Mouse (Mus musculus): Measurements from ENCODE around the gene Scarb2. TPM values are rescaled to one million over a fixed set of nuclear protein-coding genes. Genes with fewer than 3 reads are reported as not detected.

Gene Scarb2
- polyA plus RNA-seq, 1 experiment from 2014 or later, result 8.2 TPM

- 89% methylated on average over 5 of the region's 5 CpGs for WGBS
- no peaks in the 10 kb centered on the region for H3K4me1 ChIP-seq
These were observed 41.1 kb downstream of the Scarb2 start for GRCm38 (mm10) chr5:92465511-92465910.

GRCm38 (mm10) chr5:92461321-92461720 is 45.3 kb downstream of the Scarb2 start:
- H3K27ac ChIP-seq, result no peak overlapping the region
- H3K4me1 ChIP-seq, result no peaks in the 10 kb centered on the region
- no peak overlapping the region for H3K4me3 ChIP-seq
- no peaks in the 10 kb centered on the region for H3K27me3 ChIP-seq
- ATAC-seq (ENCODE audit: insufficient number of reproducible peaks, insufficient read depth, low FRiP score, low TSS enrichment), result no peak
- no peak overlapping the region for H3K9ac ChIP-seq
- H3K9me3 ChIP-seq, result no peaks in the 10 kb centered on the region
- H3K36me3 ChIP-seq, result no peaks in the 10 kb centered on the region
- WGBS, result 13% methylated on average over 5 of the region's 5 CpGs
- no peak overlapping the region for H3K4me2 ChIP-seq (replicated peaks)

More at GRCm38 (mm10) chr5:92465511-92465910, 41.1 kb downstream of the Scarb2 start:
- no peak for ATAC-seq (ENCODE audit: insufficient number of reproducible peaks, insufficient read depth, low FRiP score, low TSS enrichment)
- H3K9me3 ChIP-seq, result no peaks in the 10 kb centered on the region
- H3K27me3 ChIP-seq, result no peaks in the 10 kb centered on the region
- no peak overlapping the region for H3K9ac ChIP-seq
- no peak overlapping the region for H3K4me2 ChIP-seq (replicated peaks)
- no peaks in the 10 kb centered on the region for H3K36me3 ChIP-seq
- H3K4me3 ChIP-seq, result no peak overlapping the region
- H3K27ac ChIP-seq, result no peak overlapping the region

GRCm38 (mm10) chr5:92458726-92459125 is 47.9 kb downstream of the Scarb2 start:
- Histone ChIP-seq H3K4me2 (replicated peaks) (no peak overlapping the region), H3K27me3 (no peaks in the 10 kb centered on the region), H3K9ac (no peak overlapping the region), H3K36me3 (peaks cover 5% of the 10 kb centered on the region; the same call in 1 of the 2 replicates), H3K9me3 (no peaks in the 10 kb centered on the region), H3K4me3 (no peak overlapping the region), H3K27ac (no peak overlapping the region), H3K4me1 (no peaks in the 10 kb centered on the region)
- no peak for ATAC-seq (ENCODE audit: insufficient number of reproducible peaks, insufficient read depth, low FRiP score, low TSS enrichment)
- WGBS, result 36% methylated on average over 5 of the region's 5 CpGs

- Histone ChIP-seq H3K36me3 (peaks cover 11% of the 10 kb centered on the region; the same call in 1 of the 2 replicates), H3K4me3 (no peak overlapping the region), H3K4me1 (no peaks in the 10 kb centered on the region), H3K9me3 (no peaks in the 10 kb centered on the region), H3K9ac (no peak overlapping the region), H3K4me2 (replicated peaks) (no peak overlapping the region), H3K27me3 (no peaks in the 10 kb centered on the region), H3K27ac (no peak overlapping the region)
- 82% methylated on average over 2 of the region's 2 CpGs for WGBS
- ATAC-seq (ENCODE audit: insufficient number of reproducible peaks, insufficient read depth, low FRiP score, low TSS enrichment), result no peak
These were observed 49.2 kb downstream of the Scarb2 start for GRCm38 (mm10) chr5:92457410-92457809.

GRCm38 (mm10) chr5:92452876-92453275 is 53.8 kb downstream of the Scarb2 start:
- Histone ChIP-seq H3K9me3 (no peaks in the 10 kb centered on the region), H3K36me3 (peaks cover 39% of the 10 kb centered on the region), H3K27ac (no peak overlapping the region), H3K4me2 (replicated peaks) (no peak overlapping the region), H3K4me1 (no peaks in the 10 kb centered on the region), H3K4me3 (no peak overlapping the region), H3K27me3 (no peaks in the 10 kb centered on the region), H3K9ac (no peak overlapping the region)
- 96% methylated on average over 5 of the region's 5 CpGs for WGBS
- no peak for ATAC-seq (ENCODE audit: insufficient number of reproducible peaks, insufficient read depth, low FRiP score, low TSS enrichment)

GRCm38 (mm10) chr5:92446736-92447135 is 59.9 kb downstream of the Scarb2 start:
- no peak overlapping the region for H3K4me2 ChIP-seq (replicated peaks)
- no peak for ATAC-seq (ENCODE audit: insufficient number of reproducible peaks, insufficient read depth, low FRiP score, low TSS enrichment)
- H3K4me1 ChIP-seq, result no peaks in the 10 kb centered on the region
- H3K36me3 ChIP-seq, result peaks cover 47% of the 10 kb centered on the region
- H3K27me3 ChIP-seq, result no peaks in the 10 kb centered on the region
- H3K9ac ChIP-seq, result no peak overlapping the region
- no peak overlapping the region for H3K27ac ChIP-seq
- 90% methylated on average over 5 of the region's 5 CpGs for WGBS
- H3K9me3 ChIP-seq, result no peaks in the 10 kb centered on the region
- H3K4me3 ChIP-seq, result no peak overlapping the region

- Histone ChIP-seq H3K4me1 (no peaks in the 10 kb centered on the region), H3K4me3 (no peak overlapping the region), H3K27me3 (no peaks in the 10 kb centered on the region), H3K9me3 (no peaks in the 10 kb centered on the region), H3K27ac (no peak overlapping the region), H3K9ac (no peak overlapping the region), H3K4me2 (replicated peaks) (no peak overlapping the region), H3K36me3 (peaks cover 37% of the 10 kb centered on the region)
- 84% methylated on average over 2 of the region's 2 CpGs for WGBS
- ATAC-seq (ENCODE audit: insufficient number of reproducible peaks, insufficient read depth, low FRiP score, low TSS enrichment), result no peak
These were observed 61.6 kb downstream of the Scarb2 start for GRCm38 (mm10) chr5:92445016-92445415.

GRCm38 (mm10) chr5:92442914-92443313 is 63.7 kb downstream of the Scarb2 start:
- Histone ChIP-seq H3K27me3 (no peaks in the 10 kb centered on the region), H3K9me3 (no peaks in the 10 kb centered on the region), H3K36me3 (peaks cover 25% of the 10 kb centered on the region), H3K4me3 (no peak overlapping the region), H3K4me1 (no peaks in the 10 kb centered on the region), H3K9ac (no peak overlapping the region), H3K4me2 (replicated peaks) (no peak overlapping the region), H3K27ac (no peak overlapping the region)
- ATAC-seq (ENCODE audit: insufficient number of reproducible peaks, insufficient read depth, low FRiP score, low TSS enrichment), result no peak
- 85% methylated on average over 7 of the region's 7 CpGs for WGBS

GRCm38 (mm10) chr5:92441494-92441893 is 65.1 kb downstream of the Scarb2 start:
- ATAC-seq (ENCODE audit: insufficient number of reproducible peaks, insufficient read depth, low FRiP score, low TSS enrichment), result no peak
- Histone ChIP-seq H3K4me1 (no peaks in the 10 kb centered on the region), H3K4me2 (replicated peaks) (no peak overlapping the region), H3K4me3 (no peak overlapping the region), H3K27ac (no peak overlapping the region), H3K9me3 (no peaks in the 10 kb centered on the region), H3K27me3 (no peaks in the 10 kb centered on the region), H3K36me3 (peaks cover 18% of the 10 kb centered on the region), H3K9ac (no peak overlapping the region)
- 72% methylated on average over 5 of the region's 5 CpGs for WGBS

GRCm38 (mm10) chr5:92438540-92438939 is 68.1 kb downstream of the Scarb2 start:
- Histone ChIP-seq H3K27ac (no peak overlapping the region), H3K36me3 (no peaks in the 10 kb centered on the region), H3K4me1 (no peaks in the 10 kb centered on the region), H3K9me3 (no peaks in the 10 kb centered on the region), H3K4me3 (no peak overlapping the region), H3K4me2 (replicated peaks) (no peak overlapping the region), H3K27me3 (no peaks in the 10 kb centered on the region), H3K9ac (no peak overlapping the region)
- ATAC-seq (ENCODE audit: insufficient number of reproducible peaks, insufficient read depth, low FRiP score, low TSS enrichment), result no peak
- 88% methylated on average over 8 of the region's 8 CpGs for WGBS

- Histone ChIP-seq H3K9me3 (no peaks in the 10 kb centered on the region), H3K4me3 (peak within 1 kb of the TSS; percentile 78), H3K9ac (peak within 1 kb of the TSS; percentile 96), H3K4me2 (replicated peaks) (peak within 1 kb of the TSS; percentile 79), H3K36me3 (peaks cover 5% of the 10 kb centered on the region; the same call in 1 of the 2 replicates), H3K4me1 (peaks cover 2% of the 10 kb centered on the region; the same call in 1 of the 2 replicates), H3K27ac (peak within 1 kb of the TSS; percentile 74), H3K27me3 (no peaks in the 10 kb centered on the region)
- ATAC-seq (ENCODE audit: insufficient number of reproducible peaks, insufficient read depth, low FRiP score, low TSS enrichment), result peak; percentile 99
- WGBS, result under 1% methylated on average over 34 of the region's 34 CpGs
These were observed 71.5 kb downstream of the Scarb2 start, which contains the start of gene Nup54 for GRCm38 (mm10) chr5:92435025-92435584. Nup54 (minus strand) TSS chr5:92435219.

- H3K4me3 ChIP-seq, result peak overlapping the region; percentile 78
- under 1% methylated on average over 35 of the region's 39 CpGs for WGBS
- H3K27me3 ChIP-seq, result no peaks in the 10 kb centered on the region
- H3K27ac ChIP-seq, result peak overlapping the region; percentile 74
- no peaks in the 10 kb centered on the region for H3K9me3 ChIP-seq
- H3K9ac ChIP-seq, result peak overlapping the region; percentile 96
- H3K4me2 ChIP-seq (replicated peaks), result peak overlapping the region; percentile 79
- H3K36me3 ChIP-seq, result peaks cover 5% of the 10 kb centered on the region; the same call in 1 of the 2 replicates
- peaks cover 2% of the 10 kb centered on the region; the same call in 1 of the 2 replicates for H3K4me1 ChIP-seq
- peak; percentile 71 for ATAC-seq (ENCODE audit: insufficient number of reproducible peaks, insufficient read depth, low FRiP score, low TSS enrichment)
These were observed 72.1 kb downstream of the Scarb2 start for GRCm38 (mm10) chr5:92434571-92434985.
